In genomic region chr8:94354571-94354970, GRCm38 (mm10) we compare ENCODE assay signal across 10 mouse cellular contexts. TPM values are rescaled to one million over a fixed set of nuclear protein-coding genes. Genes with fewer than 3 reads are reported as not detected.
DNase-seq lines count a peak whose midpoint lies in the region; ATAC-seq and TF ChIP-seq lines count a peak whose summit lies in the region.
"Had no signal": no experiment of that assay in that cellular context is flagged by ENCODE, and none has a peak within 500 bp of the region (broad histone marks: within the 10 kb centered on the region; RNA-seq: fewer than 3 reads in every experiment).

No protein-coding gene starts in this region.

- no peak overlapping the region for H3K9ac ChIP-seq in liver, embryonic 14.5 days (replicated peaks)

- H3K27ac ChIP-seq in liver, embryonic 14.5 days: peak overlapping the region; percentile 44

- H3K4me1 ChIP-seq in liver, embryonic 14.5 days (replicated peaks; ENCODE audit: control insufficient read depth in 2 of 2, insufficient read depth in 2 of 2, low read length in 1 of 2): peaks cover 0 to 7% of the 10 kb centered on the region in 2 experiments; a peak in 2 of 4 replicates

- no peaks in the 10 kb centered on the region for H3K36me3 ChIP-seq in liver, embryonic 14.5 days (replicated peaks; ENCODE audit: control insufficient read depth, insufficient read depth, low read depth)

- TF ChIP-seq CTCF in liver, embryonic 14.5 days (IDR thresholded peaks at IDR 0.05; ENCODE audit: low read depth): no peak

- H3K4me2 ChIP-seq in liver, embryonic 14.5 days (ENCODE audit: low read depth): no peak overlapping the region

- no peaks in the 10 kb centered on the region for H3K9me3 ChIP-seq in liver, embryonic 14.5 days (ENCODE audit: control insufficient read depth, low read length)

- no peak for TF ChIP-seq EP300 in liver, embryonic 14.5 days (IDR thresholded peaks at IDR 0.05; ENCODE audit: low read depth)

- 36% methylated on average over 4 of the region's 4 CpGs for WGBS in liver, embryonic 14.5 days (ENCODE audit: insufficient replicate concordance)

- no peaks in the 10 kb centered on the region for H3K27me3 ChIP-seq in liver, embryonic 14.5 days (ENCODE audit: control insufficient read depth, insufficient read depth, low read length)
- H3K27me3 ChIP-seq: Patski had no signal

- DNase-seq in 416B (ENCODE audit: low read depth): peak; percentile 61
- peak; percentile 26 to 43 for DNase-seq in CD8-positive naive resting alpha-beta T cell, adult 2 months (ENCODE audit: low read depth in 2 of 2, low spot score in 2 of 2)
- no peak for DNase-seq in liver, embryonic 14.5 days (ENCODE audit: low read depth in 3 of 3, low spot score in 3 of 3)
- peak; percentile 16 for DNase-seq in spleen, adult 12 weeks (ENCODE audit: low spot score)
- no peak for DNase-seq in right cerebral cortex, adult 18-20 months
- DNase-seq in cerebellum, adult 11-12 months: no peak
- DNase-seq in gastrocnemius, adult 18-20 months (ENCODE audit: low spot score): no peak
- DNase-seq: cerebellum, adult 11 months; layer of hippocampus, postnatal 36 days had no signal

- no peak overlapping the region for H3K4me3 ChIP-seq in liver, embryonic 14.5 days (ENCODE audit: insufficient read depth in 1 of 2, low read depth in 2 of 2, low read length in 2 of 2)

- ATAC-seq in liver, embryonic 14.5 days (ENCODE audit: insufficient read depth): peak; percentile 40; the same call in 1 of the 2 replicates
- ATAC-seq: Patski had no signal

RNA-seq across cellular contexts. Expression of gene Slc12a3, which starts 25.6 kb away (rescaled TPM):
- 0.01 TPM in 1 of 2 replicates, not detected in the other for polyA plus RNA-seq in liver, embryonic 14.5 days (2012; rRNA removed)
- polyA plus RNA-seq in liver, embryonic 14.5 days (2014; fragmentation: Nextera tagmentation; extraction: Ambion mirVana): 0.11 TPM in 1 of 2 replicates, not detected in the other
- total RNA-seq in gastrocnemius, adult 18-20 months (2021): under 1 TPM in 1 of 2 experiments, not detected in 1; 0.18 TPM

RNA-seq across cellular contexts. Expression of gene Herpud1, which starts 31.7 kb away (rescaled TPM):
- 41.8 and 46.7 TPM in 2 replicates for polyA plus RNA-seq in liver, embryonic 14.5 days (2012; rRNA removed)
- 83.2 and 86.5 TPM in 2 replicates for polyA plus RNA-seq in liver, embryonic 14.5 days (2014; fragmentation: Nextera tagmentation; extraction: Ambion mirVana)
- total RNA-seq in gastrocnemius, adult 18-20 months (2021): 100 to 1,000 TPM; 102 to 108 TPM

Comparison
In these comparisons a context has a peak if more than half of its experiments do, and no peak if none do; other contexts are left out.
1. DNase-seq: peak in 416B (single experiment), CD8-positive naive resting alpha-beta T cell, adult 2 months (2 of 2) and spleen, adult 12 weeks (single experiment); none in liver, embryonic 14.5 days (0 of 3), right cerebral cortex, adult 18-20 months (single experiment), cerebellum, adult 11-12 months (single experiment) and gastrocnemius, adult 18-20 months (single experiment).